Mouse (Mus musculus) gastrocnemius, adult 2 months (tissue): ENCODE results near the gene Mrps17. TPM values are rescaled to one million over a fixed set of nuclear protein-coding genes. Genes with fewer than 3 reads are reported as not detected.
"Not testable (repeated sequence)": the region's sequence is repeated elsewhere in the genome, so short reads cannot be mapped to it uniquely, and the experiment has no call there.

Source experiments
- DNase-seq: peaks from one replicate; pipeline ENCODE4 v3.0.0; 2022
- H3K27ac ChIP-seq: fragments of 200-600 bp; 2 replicates; pipeline ENCODE4 v1.8.1; 2022; ENCODE audit warnings: mild to moderate bottlenecking
- H3K4me3 ChIP-seq: fragments of 200-600 bp; 2 replicates; pipeline ENCODE4 v1.8.1; 2022; ENCODE audit warnings: mild to moderate bottlenecking, moderate library complexity
- CTCF ChIP-seq: fragments of 200-600 bp; IDR thresholded peaks from 2 replicates; pipeline ENCODE4 v1.8.1; 2022; ENCODE audit warnings: antibody characterized with exemption, mild to moderate bottlenecking, moderate library complexity
- intact Hi-C: fragments of 180-260 bp; cut with DNase I; formaldehyde crosslinking; loops from one replicate; pipeline ENCODE4 v1.15.1; 2025
- long read RNA-seq, 2 experiments: library from polyadenylated mRNA; stranded (forward); transcript quantifications; one replicate each; pipeline ENCODE4 v2.0.0; 2021
- total RNA-seq, 2 experiments: library from RNA; stranded (reverse); gene quantifications; 2 replicates each; pipeline ENCODE4 v1.2.3; 2021

The Mrps17 gene
- 10 to 100 TPM; 57.6 to 63.1 TPM for total RNA-seq
- long read RNA-seq, experiment 1, full-length matches to known transcripts = 75 of 94 reads
- long read RNA-seq, experiment 1, partial matches to known transcripts = 2 of 94 reads
- long read RNA-seq, experiment 1, other reads (novel, unspliced or antisense) = 17 of 94 reads
- long read RNA-seq, experiment 2, full-length matches to known transcripts = 97 of 122 reads
- long read RNA-seq, experiment 2, partial matches to known transcripts = 2 of 122 reads
- long read RNA-seq, experiment 2, other reads (novel, unspliced or antisense) = 23 of 122 reads

DNA sequence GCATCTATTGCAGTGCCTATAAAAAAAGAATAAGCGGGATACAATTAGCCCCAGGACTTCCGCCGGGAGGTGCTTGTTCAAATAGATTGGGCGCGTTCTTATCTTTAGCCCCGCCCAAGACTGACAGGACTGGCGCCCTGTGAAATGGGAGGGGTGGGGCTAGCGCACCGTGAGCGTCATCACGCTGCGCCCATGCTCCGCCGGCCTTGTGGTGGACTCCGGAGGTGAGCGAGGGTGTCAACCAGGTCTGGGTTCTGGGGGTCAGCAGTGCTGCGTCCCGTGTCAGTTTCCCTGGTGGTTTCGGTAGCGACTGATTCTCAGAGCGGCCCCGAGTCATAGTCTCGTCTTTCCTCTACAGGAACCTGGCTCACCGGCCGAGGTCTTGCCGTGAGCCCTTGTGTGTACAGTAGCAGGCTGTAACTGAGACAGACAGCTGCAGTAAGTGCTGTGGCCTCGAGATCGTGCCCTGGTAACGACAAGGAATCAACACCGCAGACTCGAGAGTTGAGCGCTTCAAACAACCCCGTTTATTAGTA is at the start of gene Mrps17:
Gene Mrps17 (plus strand): TSS at position 172 of the 536 bp plus-strand sequence.
- DNase-seq = peak; percentile 95
- intact Hi-C loops = loop anchor here (2.0 kb wide), 1 partner anchor 45 kb away; the partner anchor contains the start of gene Zfp11
- Histone ChIP-seq H3K4me3 (peak within 1 kb of the TSS; percentile 88), H3K27ac (peak within 1 kb of the TSS; percentile 92)
- peak; percentile 5; the same call in 1 of the 2 replicates for TF ChIP-seq CTCF

DNA sequence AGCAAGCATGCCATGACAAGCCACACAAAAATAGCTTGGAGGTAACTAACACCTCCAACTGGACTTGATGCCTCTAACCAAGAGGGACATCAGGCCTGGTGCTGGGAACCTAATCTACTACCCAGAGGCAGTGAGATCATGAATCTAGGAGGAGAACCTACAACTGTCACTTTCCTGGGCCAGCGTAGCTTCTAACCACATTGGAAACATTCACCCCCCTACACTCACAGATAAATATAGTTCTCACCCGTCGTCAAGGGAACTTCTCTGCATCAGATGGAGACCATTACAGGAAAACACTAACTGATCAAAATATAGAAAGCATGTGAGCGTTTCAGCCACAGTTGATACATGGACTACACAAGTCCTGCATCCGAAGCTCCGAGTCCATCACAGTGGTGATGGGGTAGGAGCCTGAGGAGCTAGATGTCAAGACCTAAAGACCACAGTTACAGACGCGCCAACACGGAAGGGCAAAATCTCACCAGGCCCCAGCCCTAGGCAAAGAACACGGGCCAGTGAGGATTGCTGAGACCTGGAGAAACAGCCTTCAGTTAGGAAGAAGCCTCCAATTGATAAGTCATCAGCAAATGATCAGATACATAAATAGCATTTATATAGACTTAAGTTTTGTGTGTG is 48.9 kb upstream of the Mrps17 start:
- intact Hi-C loops = no loop called here
- peak; percentile 22 for DNase-seq
- H3K27ac ChIP-seq = no peak overlapping the region
- no peak overlapping the region for H3K4me3 ChIP-seq
- TF ChIP-seq CTCF = no peak

DNA sequence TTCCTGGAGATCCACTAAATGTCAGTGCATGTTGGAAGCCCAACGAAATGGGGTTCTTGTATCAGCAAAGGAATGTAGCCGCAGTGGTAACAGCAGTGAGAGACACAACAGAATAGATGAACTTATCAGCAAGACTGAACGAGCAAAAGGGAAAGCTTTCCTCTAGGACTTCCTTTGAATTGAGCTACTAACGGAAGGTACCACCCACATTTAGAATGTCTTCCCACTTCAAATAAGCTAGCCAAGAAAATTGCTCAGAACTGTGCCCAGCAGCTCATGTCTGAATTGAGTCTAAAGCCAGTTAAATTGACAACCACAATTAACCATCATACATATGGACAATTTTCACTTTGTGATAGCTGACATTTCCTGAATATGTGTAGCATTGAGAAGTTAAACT is 47.4 kb upstream of the Mrps17 start:
- no peak overlapping the region for H3K4me3 ChIP-seq
- TF ChIP-seq CTCF = no peak
- intact Hi-C loops = no loop called here
- no peak for DNase-seq
- no peak overlapping the region for H3K27ac ChIP-seq

DNA sequence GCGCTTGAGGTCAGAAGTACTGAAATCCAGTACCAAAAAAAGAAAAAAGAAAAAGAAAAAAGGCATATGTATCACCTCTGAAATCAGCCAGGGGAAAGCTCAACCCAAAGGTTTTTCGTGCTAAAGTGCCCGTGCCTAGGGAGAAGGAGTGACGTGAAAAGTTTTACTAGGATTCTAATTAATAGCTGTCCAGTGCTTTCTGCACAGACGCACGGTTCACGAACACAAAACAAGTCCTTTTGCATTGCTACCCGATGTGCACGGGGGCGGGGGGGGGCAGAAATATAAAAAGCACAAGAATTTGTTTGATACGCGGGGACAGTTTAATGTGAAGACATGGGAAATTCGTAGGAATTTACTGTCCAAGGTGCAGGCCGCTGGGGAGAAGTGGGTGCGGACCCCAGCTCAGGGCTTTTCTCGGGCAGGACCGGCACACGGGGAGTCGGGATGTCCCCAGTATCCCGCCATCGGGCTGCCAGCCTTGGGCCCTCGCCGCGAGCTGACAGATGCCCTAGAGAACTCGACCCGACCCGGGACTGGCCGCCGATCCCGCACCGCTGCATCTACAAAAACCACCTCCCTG is 45.8 kb upstream of the Mrps17 start:
- no peak for DNase-seq
- intact Hi-C loops = loop anchor here (2.0 kb wide), 2 partner anchors 45 to 55 kb away; partner anchors contain the start of genes Mrps17 and Nipsnap2
- H3K27ac ChIP-seq = peak overlapping the region; percentile 92
- no peak for TF ChIP-seq CTCF
- H3K4me3 ChIP-seq = peak overlapping the region; percentile 83

DNA sequence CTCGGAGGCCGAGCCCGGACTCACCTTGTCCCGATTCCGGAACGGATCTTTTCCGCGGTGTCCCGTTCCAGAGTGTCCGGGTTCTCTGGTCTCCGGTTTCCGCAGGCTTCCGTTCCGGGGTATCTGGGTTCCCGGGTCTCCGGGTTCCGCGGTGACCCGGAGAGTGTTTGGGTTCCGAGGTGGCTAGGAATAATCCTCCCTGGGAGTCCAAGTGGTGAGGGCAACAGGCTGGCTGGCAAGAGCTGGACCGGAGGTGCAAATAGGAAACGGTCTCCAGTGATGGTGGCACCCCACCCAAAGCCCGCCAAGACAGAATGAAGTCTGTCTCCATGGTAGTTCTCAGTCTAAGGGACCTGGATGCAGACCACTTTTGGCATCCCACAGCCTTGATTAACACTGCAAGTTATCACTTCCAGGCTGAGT is 45.2 kb upstream of the Mrps17 start, which contains the start of gene Zfp11:
Gene Zfp11 (minus strand): TSS at position 64 of the 423 bp plus-strand sequence.
- TF ChIP-seq CTCF = no peak

DNA sequence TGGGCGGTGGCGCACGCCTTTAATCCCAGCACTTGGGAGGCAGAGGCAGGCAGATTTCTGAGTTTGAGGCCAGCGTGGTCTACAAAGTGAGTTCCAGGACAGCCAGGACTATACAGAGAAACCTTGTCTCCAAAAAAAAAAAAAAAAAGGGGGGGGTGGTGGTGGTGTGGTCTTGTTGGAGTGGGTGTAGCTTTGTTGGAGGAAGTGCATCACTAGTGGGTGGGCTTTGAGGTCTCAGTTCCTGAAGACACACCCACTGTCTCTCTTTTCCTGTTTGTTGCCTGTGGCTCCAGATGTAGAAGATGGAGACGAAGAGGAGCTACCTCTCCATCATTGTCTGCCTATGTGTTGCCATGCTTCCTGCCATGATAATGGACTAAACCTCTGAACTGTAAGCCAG is 30.2 kb upstream of the Mrps17 start:
- H3K4me3 ChIP-seq, DNase-seq, intact Hi-C loops, H3K27ac ChIP-seq: not testable (repeated sequence)

More for the DNA sequence above, 45.2 kb upstream of the Mrps17 start, which contains the start of gene Zfp11:
- peak within 1 kb of the TSS; percentile 92 for H3K27ac ChIP-seq
- H3K4me3 ChIP-seq = peak within 1 kb of the TSS; percentile 83
- intact Hi-C loops = loop anchor here (2.0 kb wide), 2 partner anchors 45 to 55 kb away; partner anchors contain the start of genes Mrps17 and Nipsnap2
- DNase-seq = peak; percentile 87

DNA sequence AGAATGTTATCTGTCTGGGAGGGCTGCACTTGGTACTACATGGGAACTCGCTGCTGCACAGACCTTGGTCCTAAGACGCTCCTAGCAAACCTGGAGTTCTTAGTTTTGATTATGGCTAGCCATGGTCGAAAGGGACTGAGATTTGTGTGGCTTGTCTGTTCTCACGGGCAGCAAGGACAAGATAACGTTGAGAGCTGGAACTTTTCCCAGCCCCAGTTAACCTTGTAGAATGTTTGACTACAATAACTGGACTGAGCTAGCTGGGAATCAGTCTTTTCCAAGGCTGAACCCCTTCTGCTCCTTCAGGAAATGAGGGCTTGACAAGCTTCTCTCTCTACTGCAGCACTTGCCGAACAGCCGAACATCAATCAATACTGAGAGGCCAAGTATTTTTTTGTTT is 27.7 kb upstream of the Mrps17 start:
- TF ChIP-seq CTCF = no peak
- H3K4me3 ChIP-seq = no peak overlapping the region
- H3K27ac ChIP-seq = no peak overlapping the region
- intact Hi-C loops = no loop called here
- no peak for DNase-seq

DNA sequence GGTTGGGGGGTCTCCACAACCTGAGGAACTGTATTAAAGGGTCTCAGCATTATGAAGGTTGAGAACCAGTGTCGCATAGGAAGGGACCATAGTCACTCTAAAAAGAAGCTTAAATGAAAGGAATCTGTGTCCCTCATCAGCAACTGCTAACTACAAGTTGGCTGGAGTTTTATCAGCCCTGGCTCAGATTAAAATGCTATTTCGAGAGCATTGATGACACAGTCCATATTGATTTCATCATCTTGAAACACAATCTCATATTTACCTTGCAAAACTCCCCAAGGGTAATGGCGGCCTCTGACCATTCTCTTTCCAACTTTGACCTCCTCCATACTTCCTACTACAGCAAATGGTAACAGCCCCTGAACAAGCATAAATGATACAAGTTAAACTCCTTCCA is 24.8 kb upstream of the Mrps17 start:
- Histone ChIP-seq H3K27ac (no peak overlapping the region), H3K4me3 (no peak overlapping the region)
- TF ChIP-seq CTCF = no peak
- no peak for DNase-seq
- intact Hi-C loops = no loop called here

DNA sequence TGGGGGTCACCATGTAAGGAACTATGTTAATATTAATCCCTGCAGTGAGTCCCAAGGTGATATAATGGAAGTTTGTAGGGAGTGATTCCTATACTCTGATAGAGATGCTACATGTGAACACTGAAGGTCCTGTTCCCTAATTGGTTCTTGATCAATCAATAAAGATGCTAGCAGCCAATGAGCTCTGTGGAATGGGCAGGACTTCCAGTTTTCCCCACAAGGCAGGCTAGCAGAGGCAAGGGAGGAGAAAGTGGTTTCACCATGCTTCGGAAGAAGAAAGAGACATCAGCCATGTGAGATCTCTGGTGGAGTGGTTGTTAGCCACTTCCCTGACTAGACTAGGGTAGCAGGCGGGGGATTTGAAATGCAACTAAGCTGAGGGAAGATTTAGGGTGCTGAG is 14.8 kb upstream of the Mrps17 start:
- intact Hi-C loops = no loop called here
- DNase-seq = no peak
- no peak overlapping the region for H3K4me3 ChIP-seq
- no peak for TF ChIP-seq CTCF
- H3K27ac ChIP-seq = no peak overlapping the region

DNA sequence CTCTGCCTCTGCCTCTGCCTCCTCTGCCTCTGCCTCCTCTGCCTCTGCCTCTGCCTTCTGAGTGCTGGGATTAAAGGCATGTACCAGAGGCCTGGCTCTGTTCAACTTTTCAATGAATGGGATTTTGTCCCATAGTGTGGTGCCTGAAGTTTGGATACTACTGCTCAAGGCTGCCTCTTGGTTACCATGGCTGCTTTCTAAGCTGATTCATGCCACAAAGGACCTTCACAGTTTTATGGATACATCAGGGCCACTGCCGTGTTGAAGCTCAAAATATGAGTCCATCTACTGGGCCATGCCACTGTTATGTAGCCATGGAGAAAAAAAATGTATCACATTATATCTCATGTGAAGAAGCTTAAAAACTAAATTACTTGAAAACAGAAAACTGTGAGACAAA is 13.6 kb upstream of the Mrps17 start:
- no peak for TF ChIP-seq CTCF
- DNase-seq = no peak
- Histone ChIP-seq H3K4me3 (no peak overlapping the region), H3K27ac (no peak overlapping the region)
- intact Hi-C loops = no loop called here

DNA sequence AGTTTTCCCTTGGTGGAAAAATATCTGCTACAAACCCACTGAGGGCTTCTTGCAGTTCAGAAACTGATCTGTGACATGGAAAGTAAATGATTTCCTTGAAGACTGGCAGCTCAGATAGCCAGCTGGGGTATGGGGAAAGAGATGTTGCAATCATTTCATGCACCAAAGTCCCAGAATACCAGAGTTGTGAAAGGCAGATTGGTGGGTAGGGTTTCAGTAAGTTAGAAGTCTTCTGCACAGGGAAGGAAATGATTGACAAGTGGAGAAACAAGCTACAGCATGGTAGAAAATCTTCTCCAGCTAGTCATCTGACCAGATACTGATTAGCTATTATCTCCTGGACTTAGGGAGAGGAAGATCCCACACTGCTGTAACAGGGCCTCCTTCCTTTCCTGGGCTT is 11.9 kb upstream of the Mrps17 start:
- no peak for DNase-seq
- intact Hi-C loops = no loop called here
- H3K4me3 ChIP-seq = no peak overlapping the region
- H3K27ac ChIP-seq = no peak overlapping the region
- TF ChIP-seq CTCF = no peak

DNA sequence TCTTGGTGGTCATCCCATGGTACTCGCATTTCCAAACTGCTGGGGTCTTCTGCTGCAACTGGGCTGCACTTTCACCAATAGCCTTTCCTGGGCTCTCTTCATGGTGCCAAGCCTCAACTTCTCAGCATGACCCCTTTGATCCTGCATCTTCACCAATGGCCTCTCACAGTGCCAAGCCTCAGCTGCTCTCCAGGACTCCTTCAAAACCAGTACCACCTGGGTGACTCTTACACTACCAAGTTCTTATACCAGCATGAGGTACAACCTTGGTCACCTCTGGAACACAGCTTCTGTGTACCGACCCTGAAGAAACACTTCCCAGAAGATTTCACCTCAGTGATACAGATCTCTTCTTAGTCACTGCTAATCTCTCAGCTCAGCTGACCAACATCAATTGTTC is 6.9 kb upstream of the Mrps17 start, which contains the start of gene Sept14:
Gene Sept14 (minus strand): TSS at position 101 of the 400 bp plus-strand sequence.
- TF ChIP-seq CTCF = no peak
- no peak for DNase-seq
- intact Hi-C loops = no loop called here
- H3K4me3 ChIP-seq = no peak within 1 kb of the TSS
- H3K27ac ChIP-seq = no peak within 1 kb of the TSS

DNA sequence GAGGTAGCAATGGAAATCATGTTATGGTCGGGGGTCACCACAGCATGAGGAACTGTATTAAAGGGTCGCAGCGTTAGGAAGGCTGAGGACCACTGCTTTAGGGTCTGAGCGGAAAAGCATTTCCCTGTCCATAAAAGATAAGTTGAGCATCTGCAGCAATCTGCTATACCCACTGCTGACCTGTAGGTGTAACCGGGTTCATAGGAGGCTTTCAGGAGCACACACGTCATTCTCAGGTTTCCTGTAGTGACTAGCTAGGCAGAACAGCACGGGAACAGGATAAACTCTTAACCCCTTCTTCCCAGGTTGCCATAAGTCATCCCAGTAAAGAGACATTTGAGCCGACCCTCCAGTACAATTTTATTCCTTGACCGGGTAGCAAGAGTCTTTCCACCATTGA is 1.7 kb downstream of the Mrps17 start:
- H3K4me3 ChIP-seq = no peak overlapping the region
- no peak for TF ChIP-seq CTCF
- no peak for DNase-seq
- intact Hi-C loops = no loop called here
- no peak overlapping the region for H3K27ac ChIP-seq
